Mouse (Mus musculus) liver, embryonic 13.5 days (tissue): ENCODE data around the gene Olfr513. TPM values are rescaled to one million over a fixed set of nuclear protein-coding genes. Genes with fewer than 3 reads are reported as not detected.

Experiments
- ATAC-seq: fragments of 200-750 bp; cut with Nextera tagmentation; 2 replicates; pipeline ENCODE4 v1.8.0; 2017; ENCODE audit warnings: low read depth, mild to moderate bottlenecking, moderate number of reproducible peaks, moderate library complexity
- DNase-seq: peaks from one replicate; pipeline ENCODE4 v3.0.0; 2022
- H3K27ac ChIP-seq: fragments of 300-500 bp; sonication (generic); 2 replicates; pipeline ENCODE4 v1.5.1; 2015; ENCODE audit warnings: moderate library complexity, mild to moderate bottlenecking, inconsistent platforms
- H3K27me3 ChIP-seq: fragments of 300-500 bp; sonication (generic); 2 replicates; pipeline ENCODE4 v1.6.1; 2015; ENCODE audit warnings: mild to moderate bottlenecking, inconsistent platforms
- H3K36me3 ChIP-seq: fragments of 300-500 bp; sonication (generic); 2 replicates; pipeline ENCODE4 v1.6.1; 2015; ENCODE audit warnings: mild to moderate bottlenecking, inconsistent platforms
- H3K4me1 ChIP-seq: fragments of 300-500 bp; sonication (generic); replicated peaks from 2 replicates; pipeline ENCODE4 v1.6.1; 2015; ENCODE audit warnings: inconsistent platforms
- H3K4me2 ChIP-seq: fragments of 300-500 bp; sonication (generic); 2 replicates; pipeline ENCODE4 v1.6.1; 2015; ENCODE audit warnings: inconsistent platforms, mild to moderate bottlenecking, moderate library complexity
- H3K4me3 ChIP-seq: fragments of 300-500 bp; sonication (generic); replicated peaks from 2 replicates; pipeline ENCODE4 v1.5.1; 2015; ENCODE audit warnings: mild to moderate bottlenecking, inconsistent platforms
- H3K9ac ChIP-seq: fragments of 300-500 bp; sonication (generic); 2 replicates; pipeline ENCODE4 v1.6.1; 2015; ENCODE audit warnings: mild to moderate bottlenecking, inconsistent platforms
- H3K9me3 ChIP-seq: fragments of 300-500 bp; sonication (generic); replicated peaks from 2 replicates; pipeline ENCODE4 v1.6.1; 2016; ENCODE audit warnings: inconsistent platforms
- WGBS: fragments of 180-500 bp; shearing (Covaris S2); methylation state at CpG from one replicate; pipeline ENCODE4 v1.1.7; 2015; ENCODE audit not compliant: insufficient replicate concordance; 5-methylcytosine and 5-hydroxymethylcytosine counted together
- polyA plus RNA-seq: library from polyadenylated mRNA; unstranded; fragments of >200 nt; fragmentation: Nextera tagmentation; extraction: Ambion mirVana; gene quantifications from 2 replicates; pipeline ENCODE4 v1.2.1, GENCODE M21; 2015

Olfr513 gene
- not detected in 2 replicates for polyA plus RNA-seq

DNA sequence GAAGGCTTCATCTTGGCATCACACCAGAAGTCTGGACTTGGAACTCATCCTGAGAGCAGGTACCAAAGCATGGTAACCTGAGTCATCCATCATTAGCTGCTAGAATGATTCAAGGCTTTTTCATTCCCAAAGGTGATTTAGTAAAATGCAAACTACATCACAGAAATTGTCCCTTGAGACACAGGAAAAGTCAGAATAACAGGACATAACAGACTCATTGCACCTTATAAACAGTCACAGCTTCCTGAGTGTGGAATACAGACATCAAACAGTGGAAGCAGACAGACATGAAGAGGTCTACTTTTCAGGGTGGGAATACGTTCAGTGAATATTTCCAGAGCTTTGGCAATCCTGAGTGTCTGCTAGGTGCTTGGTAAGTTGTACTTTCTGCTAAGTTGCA, at the start of gene Olfr513:
TSS of gene Olfr513 (plus strand) at position 301 of the 400 bp plus-strand sequence.
- Histone ChIP-seq H3K4me1 (no peaks in the 10 kb centered on the region), H3K27me3 (no peaks in the 10 kb centered on the region), H3K4me3 (no peak within 1 kb of the TSS), H3K36me3 (no peaks in the 10 kb centered on the region), H3K9ac (no peak within 1 kb of the TSS), H3K4me2 (no peak within 1 kb of the TSS), H3K9me3 (no peaks in the 10 kb centered on the region), H3K27ac (no peak within 1 kb of the TSS)
- DNase-seq (no peak), ATAC-seq (no peak)
- 26% methylated on average over 1 of the region's 1 CpGs for WGBS

DNA sequence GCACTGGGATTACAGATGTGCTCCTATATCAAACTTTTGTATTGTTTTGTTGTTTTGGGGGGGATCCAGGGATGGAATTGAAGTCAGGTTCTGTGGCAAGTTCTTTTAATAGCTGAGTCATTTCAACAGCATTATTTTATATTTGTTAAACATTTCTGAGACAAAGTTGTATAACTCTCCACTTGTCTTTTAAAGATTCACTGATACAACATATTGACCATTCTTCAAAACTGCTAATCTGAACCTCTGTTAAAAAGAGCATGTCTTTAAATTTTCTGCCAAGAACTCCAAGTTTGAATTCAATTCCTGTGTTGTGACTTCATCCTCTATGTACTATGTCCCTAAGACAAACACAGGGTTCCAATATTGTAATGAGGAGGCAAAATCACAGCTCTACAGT, 37.8 kb upstream of the Olfr513 start, which contains the start of gene Olfr512:
TSS of gene Olfr512 (plus strand) at position 301 of the 400 bp plus-strand sequence.
- no peak for DNase-seq
- H3K9me3 ChIP-seq, result no peaks in the 10 kb centered on the region
- no peak within 1 kb of the TSS for H3K4me2 ChIP-seq

DNA sequence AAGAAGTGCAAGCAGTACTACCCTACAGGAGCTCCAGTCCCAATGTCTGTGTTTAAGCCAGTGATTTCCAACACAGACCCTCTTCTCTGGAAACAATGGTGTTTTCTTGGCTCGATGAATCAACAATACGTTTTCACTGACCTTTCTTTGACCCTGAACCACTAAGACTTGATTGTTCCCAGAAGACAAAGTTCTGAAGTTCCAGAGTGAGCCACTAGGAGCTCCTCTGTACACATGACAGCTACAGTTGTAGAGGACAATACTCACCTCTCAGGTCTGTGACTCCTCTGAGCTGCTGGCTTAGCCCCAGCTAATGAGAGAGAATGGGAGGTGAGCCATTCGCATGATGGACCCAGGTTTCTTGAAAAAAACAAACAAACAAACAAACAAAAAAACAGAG, 9.6 kb downstream of the Olfr513 start:
- no peaks in the 10 kb centered on the region for H3K4me1 ChIP-seq
- H3K4me2 ChIP-seq, result no peak overlapping the region
- no peaks in the 10 kb centered on the region for H3K27me3 ChIP-seq
- WGBS, result 29% methylated on average over 3 of the region's 3 CpGs
- no peak overlapping the region for H3K4me3 ChIP-seq
- H3K9me3 ChIP-seq, result no peaks in the 10 kb centered on the region
- DNase-seq, result no peak
- ATAC-seq, result no peak
- no peak overlapping the region for H3K27ac ChIP-seq
- no peak overlapping the region for H3K9ac ChIP-seq
- no peaks in the 10 kb centered on the region for H3K36me3 ChIP-seq

More for the DNA sequence above, 37.8 kb upstream of the Olfr513 start, which contains the start of gene Olfr512:
- no peak within 1 kb of the TSS for H3K27ac ChIP-seq
- H3K4me1 ChIP-seq, result no peaks in the 10 kb centered on the region
- no peaks in the 10 kb centered on the region for H3K27me3 ChIP-seq
- no peaks in the 10 kb centered on the region for H3K36me3 ChIP-seq
- no peak within 1 kb of the TSS for H3K9ac ChIP-seq
- H3K4me3 ChIP-seq, result no peak within 1 kb of the TSS
- no peak for ATAC-seq

DNA sequence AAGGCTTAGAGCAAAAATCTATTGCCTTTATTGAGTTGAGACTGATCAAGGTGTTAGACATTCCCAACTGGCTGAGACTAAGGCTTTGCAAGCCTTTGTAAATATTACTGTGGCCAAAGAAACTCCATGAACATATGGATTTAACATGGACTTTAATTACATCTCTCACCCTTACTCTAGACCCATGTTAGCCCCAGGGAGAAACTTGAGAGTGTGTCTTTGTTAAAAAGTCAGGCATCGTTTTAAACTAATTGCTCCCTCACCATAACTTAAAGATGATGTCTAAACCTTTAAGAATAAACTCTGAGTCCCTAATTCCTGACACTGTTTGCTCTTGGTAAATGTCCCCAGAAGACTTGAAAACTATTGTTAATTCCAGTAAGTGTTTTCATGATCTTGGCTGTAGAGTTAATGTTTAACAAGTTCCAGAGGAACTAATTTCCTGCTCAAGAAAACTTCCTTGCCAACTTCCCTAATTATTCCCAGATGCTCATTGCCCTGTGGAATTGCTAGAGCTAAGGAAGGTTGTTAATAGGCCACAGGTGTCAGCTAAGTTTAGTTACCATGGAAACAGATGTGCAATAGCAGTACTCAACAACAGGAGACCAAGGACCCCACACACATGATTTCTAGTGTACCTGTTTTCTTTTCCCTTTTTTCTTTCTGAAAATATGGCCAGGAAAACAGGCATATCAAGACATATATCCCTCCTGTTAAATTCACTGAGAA, 46.6 kb downstream of the Olfr513 start:
- no peaks in the 10 kb centered on the region for H3K9me3 ChIP-seq
- WGBS, result 33% methylated on average over 1 of the region's 1 CpGs
- ATAC-seq (no peak), DNase-seq (no peak)
- no peaks in the 10 kb centered on the region for H3K36me3 ChIP-seq
- no peak overlapping the region for H3K27ac ChIP-seq
- no peak overlapping the region for H3K4me3 ChIP-seq
- no peak overlapping the region for H3K9ac ChIP-seq
- no peaks in the 10 kb centered on the region for H3K4me1 ChIP-seq
- H3K27me3 ChIP-seq, result no peaks in the 10 kb centered on the region
- no peak overlapping the region for H3K4me2 ChIP-seq

Other genes with a start within 250 kb of the Olfr513 start
- gene Olfr502, start 225.9 kb upstream of the Olfr513 start, polyA plus RNA-seq, result not detected in 2 replicates
- not detected in 2 replicates for gene Olfr503, start 206.4 kb upstream of the Olfr513 start, polyA plus RNA-seq
- gene Olfr504, start 185.2 kb upstream of the Olfr513 start, polyA plus RNA-seq, result not detected in 2 replicates
- not detected in 2 replicates for gene Olfr506, start 140.2 kb upstream of the Olfr513 start, polyA plus RNA-seq
- gene Olfr507, start 129.2 kb upstream of the Olfr513 start, polyA plus RNA-seq, result not detected in 2 replicates
- gene Olfr508, start 121.0 kb upstream of the Olfr513 start, polyA plus RNA-seq, result not detected in 2 replicates
- not detected in 2 replicates for gene Olfr509, start 99.1 kb upstream of the Olfr513 start, polyA plus RNA-seq
- not detected in 2 replicates for gene Olfr510, start 84.6 kb upstream of the Olfr513 start, polyA plus RNA-seq
- not detected in 2 replicates for gene Olfr512, start 37.7 kb upstream of the Olfr513 start, polyA plus RNA-seq
- not detected in 2 replicates for gene Olfr514, start 75.0 kb downstream of the Olfr513 start, polyA plus RNA-seq
- gene Olfr516, start 99.6 kb downstream of the Olfr513 start, polyA plus RNA-seq, result not detected in 2 replicates
- not detected in 2 replicates for gene Olfr517, start 121.4 kb downstream of the Olfr513 start, polyA plus RNA-seq
- gene Olfr518, start 134.0 kb downstream of the Olfr513 start, polyA plus RNA-seq, result not detected in 2 replicates
- not detected in 2 replicates for gene Olfr519, start 143.4 kb downstream of the Olfr513 start, polyA plus RNA-seq
- gene Nlrp10, start 179.2 kb downstream of the Olfr513 start, polyA plus RNA-seq, result 0.02 and 0.07 TPM in 2 replicates
- gene Eif3f, start 183.4 kb downstream of the Olfr513 start, polyA plus RNA-seq, result 40.6 and 48.6 TPM in 2 replicates
- gene Tub, start 199.4 kb downstream of the Olfr513 start, polyA plus RNA-seq, result 0.06 and 0.07 TPM in 2 replicates